Mouse (Mus musculus) right cerebral cortex, postnatal 4 days (tissue): ENCODE data around the gene Unc5b.
"Not testable (repeated sequence)": the region's sequence is repeated elsewhere in the genome, so short reads cannot be mapped to it uniquely, and the experiment has no call there.

Experiments
- DNase-seq: peaks from one replicate; pipeline ENCODE4 v3.0.0-alpha.2; 2022

Unc5b gene

DNA sequence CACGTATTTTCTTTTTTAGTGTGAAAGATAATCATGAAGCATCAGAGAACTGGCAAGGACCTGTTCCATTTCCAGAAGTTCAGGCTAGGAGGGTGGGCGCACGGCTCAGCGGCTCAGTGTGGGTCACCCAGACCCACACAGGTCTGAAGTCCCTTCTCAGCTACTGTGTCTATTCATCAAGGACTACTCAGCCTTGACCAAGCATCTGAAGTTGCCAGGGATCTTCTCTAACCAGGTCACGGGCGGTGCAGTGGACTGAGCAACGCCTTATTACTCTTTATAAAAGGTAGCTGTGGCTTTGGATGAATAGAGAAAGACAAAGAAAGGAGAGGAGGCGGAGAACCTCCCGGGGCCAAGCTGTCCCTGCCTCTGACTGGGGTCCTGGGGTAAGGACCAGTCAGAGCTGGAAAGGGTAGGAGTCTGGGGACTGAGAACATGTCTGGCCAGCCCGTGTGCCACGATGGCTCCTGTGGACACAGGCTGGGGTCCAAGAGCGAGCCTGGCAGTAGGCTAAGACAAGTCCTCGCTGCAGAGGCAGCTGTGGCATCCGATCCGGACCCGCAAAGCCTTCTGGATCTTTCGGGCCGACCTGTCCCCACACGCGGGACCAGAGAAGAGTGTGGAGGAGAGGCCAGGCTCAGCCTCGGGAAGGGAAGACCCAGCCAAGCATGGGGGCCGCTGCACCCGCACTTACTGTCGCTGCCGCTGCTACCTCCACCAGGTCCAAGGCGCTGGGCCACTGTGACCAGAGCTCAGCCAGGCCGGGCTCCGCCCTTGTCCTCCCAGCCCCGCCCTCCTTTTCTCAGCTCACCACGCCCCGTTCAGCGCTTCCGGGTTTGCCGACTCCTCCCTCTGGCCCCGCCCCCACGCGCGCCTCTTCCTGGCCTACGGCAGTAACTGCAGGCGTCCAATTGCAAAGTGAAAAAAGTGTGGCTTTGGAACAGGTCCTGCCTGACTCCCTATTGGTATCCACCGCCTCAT lies 79.1 kb downstream of the Unc5b start, which contains the start of gene Slc29a3:
TSS of gene Slc29a3 (minus strand) at position 755 of the 981 bp plus-strand sequence.
- peak; percentile 96 for DNase-seq

DNA sequence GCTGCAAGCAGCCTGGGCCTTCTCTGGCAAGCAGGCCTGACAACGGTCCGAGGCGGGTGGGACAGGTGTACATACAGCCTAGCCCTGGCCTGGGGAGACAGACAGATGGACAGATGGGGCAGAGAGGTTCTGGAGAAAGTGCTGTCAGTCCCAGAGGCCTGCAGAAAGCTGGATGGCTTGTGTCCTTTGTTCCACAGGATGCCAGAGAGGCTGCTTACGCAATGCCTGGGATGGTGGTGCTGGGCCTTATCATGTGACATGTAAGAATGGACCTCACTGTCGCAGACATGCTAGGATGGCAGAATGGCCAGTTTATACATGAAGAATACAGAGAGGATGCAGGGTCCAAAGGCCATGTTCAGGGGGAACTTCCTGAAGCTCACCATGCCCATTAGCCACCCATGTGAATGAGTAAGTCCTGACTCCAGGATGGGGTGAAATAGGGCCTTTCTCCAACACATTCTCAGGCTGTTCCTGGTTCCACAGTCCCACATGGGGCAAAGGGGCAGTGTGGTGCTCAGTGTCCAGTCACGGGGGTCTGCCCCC lies 83.6 kb downstream of the Unc5b start:
- DNase-seq, result no peak

DNA sequence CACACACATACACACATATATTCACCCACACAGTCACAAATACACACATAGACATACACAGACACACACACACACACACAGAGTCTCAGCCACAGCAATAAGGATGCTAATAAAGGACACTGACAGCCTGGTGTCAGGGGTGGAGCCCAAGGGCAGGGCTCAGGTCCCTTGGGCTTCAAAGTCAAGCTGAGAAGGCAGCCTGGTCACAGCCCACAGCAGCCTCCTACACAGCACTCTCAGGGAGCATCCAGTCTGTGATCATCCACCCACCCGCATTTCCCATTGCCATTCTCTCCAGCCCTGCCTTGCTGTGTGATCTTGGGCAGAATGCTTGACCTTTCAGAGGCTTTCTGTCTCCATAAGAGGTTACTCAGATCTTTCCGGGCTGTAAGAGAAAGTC lies 84.9 kb downstream of the Unc5b start:
- no peak for DNase-seq

DNA sequence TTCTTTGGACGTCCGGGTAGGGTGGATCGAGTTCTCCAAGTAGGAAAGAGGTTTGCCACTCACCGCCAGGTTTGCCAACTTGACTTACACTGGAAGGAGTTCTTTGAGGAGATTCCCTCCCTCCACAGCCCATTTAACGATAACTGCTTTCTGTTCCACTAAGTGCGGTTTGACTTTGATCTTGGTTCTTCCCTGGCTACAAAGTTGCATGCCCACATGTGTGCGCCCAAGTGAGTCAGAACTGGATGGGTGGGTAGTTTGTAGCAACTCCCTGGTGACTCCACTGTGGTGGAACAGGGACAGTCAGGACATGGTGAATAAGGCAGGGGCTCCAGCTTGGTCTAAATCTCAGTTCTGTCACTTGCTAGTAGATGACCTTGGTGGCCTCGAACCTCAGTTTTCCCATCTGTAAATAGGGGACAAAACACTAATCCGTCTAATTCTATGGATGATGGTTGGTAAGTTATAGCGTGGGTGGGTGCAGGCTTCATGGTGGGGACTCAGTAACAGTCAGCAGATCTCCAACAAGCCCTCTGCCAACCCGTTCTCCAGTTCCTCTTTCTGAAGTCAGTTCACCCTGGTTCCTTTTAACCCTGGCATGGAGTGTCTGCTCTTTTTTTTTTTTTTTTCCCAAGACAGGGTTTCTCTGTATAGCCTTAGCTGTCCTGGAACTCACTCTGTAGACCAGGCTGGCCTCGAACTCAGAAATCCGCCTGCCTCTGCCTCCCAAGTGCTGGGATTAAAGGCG lies 86.7 kb downstream of the Unc5b start:
- no peak for DNase-seq

DNA sequence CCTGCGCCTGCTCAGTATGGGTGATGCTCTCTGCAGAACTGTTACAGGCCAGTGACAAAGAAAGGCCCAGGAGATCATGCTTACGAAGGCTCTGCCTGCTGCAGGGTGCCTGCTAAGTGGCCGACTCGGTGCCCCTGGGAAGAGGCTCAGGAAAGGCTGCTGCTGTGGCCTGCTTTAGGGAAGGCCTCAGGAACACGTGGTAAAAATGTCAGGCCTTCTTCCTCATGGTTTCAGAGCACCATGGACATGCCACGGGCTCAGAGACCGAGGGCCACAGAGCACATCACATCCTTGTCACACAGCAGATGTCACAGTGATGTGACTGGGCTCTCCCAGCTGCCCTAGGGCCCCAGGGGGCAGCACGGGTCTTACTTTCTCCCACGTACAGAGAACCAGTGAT lies 87.7 kb downstream of the Unc5b start:
- no peak for DNase-seq

DNA sequence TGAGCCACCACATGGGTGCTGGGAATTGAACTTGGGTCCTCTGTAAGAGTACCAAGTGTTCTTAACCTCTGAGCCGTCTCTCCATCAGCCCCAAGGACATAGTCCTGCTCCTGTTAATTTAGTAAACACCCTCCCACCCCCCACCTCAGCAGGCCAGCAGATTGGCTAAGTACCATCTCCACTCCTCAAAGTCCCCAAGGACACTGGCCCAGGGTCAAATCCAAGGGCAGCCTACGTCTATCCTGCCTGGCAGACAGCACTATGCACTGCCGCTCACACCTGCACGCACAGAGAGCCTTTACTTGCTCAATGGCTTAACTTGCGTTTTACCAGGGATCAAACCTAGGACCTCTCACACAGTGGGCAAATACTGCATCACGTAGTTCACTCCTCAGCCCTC lies 88.4 kb downstream of the Unc5b start:
- DNase-seq, result no peak

DNA sequence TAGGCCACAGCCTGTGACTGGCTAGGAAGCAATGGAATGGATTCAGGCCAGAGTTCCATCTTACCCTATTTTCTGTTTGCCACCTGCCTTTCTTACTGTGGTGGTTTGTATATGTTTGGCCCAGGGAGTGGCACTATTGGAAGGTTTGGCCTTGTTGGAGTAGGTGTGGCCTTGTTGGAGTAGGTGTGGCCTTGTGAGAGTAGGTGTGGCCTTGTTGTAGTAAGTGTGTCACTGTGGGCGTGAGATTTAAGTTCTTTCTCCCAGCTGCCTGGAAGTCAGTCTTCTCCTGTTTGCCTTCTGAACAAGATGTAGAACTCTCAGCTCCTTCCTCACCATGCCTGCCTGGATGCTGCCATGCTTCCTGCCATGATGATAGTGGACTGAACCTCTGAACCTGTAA lies 89.1 kb downstream of the Unc5b start:
- not testable (repeated sequence) for DNase-seq

DNA sequence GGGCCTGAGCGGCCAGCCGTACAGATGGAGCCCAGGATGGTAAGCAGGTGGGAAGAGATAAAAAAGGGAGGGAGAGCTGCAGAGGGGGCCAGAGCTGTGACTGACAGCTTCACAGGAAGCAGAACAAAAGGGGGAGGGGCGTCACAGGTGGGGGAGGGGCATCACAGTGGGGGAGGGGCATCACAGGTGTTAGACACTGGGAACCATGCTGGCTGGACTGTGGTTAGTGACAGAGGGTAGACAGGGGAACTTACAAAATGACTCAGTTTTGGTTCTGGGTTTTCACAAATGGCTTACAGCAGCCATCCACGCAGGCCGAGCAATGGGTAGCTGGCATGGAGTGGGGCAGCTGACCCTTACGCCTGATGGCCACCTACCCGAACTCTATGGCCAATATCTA lies 89.9 kb downstream of the Unc5b start:
- no peak for DNase-seq

DNA sequence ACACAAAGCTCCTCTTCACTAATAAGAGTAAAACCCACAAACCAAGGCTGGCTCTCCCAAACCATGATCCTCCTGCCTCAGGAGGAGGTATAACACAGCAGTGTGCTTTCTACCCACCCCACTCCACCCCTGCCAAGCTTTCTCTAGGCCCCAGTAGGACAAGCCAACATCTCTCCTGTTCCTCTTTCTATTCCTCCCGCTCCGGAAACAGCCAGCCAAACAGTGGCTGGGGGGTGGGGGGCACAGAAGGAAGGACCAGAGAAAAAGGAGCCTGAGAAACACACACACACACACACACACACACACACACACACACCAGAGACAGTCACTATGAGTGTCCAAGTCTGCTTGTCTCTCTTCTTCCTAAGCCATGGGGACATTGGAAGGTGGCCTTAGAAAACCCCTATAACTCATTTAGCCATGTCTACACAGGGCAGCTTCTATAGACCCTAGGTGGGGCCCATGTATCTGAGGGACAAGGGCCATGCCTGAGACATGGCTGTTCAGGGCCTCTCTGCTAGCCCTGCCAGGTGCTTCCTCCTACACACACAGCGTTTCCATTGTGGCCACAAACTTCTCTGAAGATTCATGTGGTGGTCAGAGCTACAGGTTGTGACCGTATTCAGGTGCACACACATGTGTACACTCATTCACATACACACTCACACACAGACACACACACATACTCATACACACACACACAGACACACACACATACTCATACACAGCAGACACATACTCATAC lies 91.6 kb downstream of the Unc5b start:
- DNase-seq, result no peak

DNA sequence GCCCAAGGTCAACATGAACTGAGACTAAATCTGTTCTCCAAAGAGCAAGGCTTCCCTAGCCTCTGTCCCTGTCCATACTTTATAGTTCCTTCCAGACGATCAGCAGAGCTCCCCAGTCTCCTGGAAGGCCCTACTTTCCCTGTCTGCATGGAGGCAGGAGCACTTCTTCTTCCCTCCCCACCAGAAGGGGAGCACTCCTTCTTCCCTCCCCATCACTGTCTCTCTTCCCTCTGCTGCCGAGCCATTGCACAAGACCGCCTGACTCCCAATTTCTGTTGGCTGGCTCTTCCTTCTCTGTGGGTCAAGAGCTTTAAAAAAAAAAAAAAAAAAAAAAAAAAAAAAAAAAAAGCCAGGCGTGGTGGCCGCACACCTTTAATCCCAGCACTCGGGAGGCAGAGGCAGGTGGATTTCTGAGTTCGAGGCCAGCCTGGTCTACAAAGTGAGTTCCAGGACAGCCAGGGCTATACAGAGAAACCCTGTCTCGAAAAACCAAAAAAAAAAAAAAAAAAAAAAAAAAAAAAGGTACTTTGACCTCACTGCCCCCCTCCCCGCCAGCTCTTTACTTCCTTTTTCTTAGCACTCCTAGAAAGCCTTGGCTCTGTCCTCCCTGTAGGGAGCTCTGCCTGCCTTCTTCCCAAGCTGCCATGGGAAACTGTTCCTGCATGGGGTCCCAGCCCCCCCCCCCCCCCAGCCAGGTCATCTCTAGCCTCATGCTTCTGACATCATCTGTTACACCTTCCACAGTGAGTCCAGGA lies 93.3 kb downstream of the Unc5b start:
- DNase-seq, result no peak

DNA sequence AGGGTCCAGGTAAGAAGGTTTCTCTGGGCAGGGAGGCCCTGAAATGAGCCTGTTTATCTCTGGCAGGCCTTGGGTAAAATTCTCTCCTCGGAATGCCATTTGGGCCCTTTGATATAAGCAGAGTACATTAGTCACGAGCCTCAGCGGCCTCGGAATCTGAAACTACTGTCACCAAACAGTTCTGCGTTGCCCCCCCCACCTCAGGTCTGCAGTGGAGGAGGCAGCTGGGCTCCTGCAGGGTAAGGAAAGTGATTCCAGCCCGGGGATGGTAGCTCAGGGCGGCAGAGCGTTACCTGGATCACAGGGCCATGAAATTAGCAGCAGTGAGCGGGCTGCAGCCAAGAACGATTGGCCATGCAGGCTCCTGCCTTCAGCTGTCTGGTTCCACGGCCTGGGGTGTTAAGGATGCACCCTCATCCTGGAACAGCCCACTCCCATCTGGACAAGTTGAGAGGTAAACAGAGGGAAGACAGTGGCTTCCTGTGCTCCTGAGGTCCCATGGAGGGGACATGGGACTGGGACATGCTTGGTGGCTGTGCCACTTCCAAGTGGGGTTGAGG lies 94.1 kb downstream of the Unc5b start:
- DNase-seq, result no peak

DNA sequence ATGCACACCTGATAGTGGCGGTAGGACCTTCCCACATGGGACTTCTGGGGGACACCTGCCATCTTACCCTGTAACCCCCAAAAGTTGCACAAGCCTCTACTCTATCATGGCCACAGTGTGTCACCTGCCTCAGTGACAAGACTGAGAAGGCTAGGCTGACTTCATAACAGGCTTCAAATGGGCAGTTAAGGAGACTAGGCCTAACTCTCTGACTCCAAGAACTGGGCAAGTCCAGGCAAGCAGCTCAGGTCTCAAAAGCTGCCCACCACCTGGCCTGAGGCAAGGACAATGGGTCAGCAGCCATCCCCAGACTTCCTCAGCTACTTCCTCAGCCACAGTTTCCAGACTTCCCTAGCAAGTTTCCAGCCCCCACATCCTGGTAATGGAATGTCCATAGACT lies 95.6 kb downstream of the Unc5b start:
- no peak for DNase-seq

DNA sequence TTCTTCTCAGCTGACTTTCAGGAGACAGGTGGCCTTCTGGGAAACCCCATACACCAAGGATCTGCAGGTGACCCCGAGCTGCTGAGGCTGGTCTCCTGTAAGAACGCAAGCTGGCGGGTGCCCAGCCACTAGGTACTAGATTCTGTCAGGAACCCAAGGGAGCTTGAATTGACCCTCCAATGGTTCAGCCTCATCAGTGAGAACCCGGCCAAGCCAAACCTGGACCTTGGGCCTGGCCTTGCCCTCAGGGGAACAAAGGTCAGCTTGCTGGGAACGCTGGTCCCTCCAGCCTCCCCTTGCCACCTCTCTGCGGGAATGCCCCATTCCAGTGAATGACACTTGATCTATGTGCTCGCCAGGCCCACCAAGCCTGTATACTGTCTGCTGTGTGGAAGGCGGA lies 97.9 kb downstream of the Unc5b start:
- no peak for DNase-seq

DNA sequence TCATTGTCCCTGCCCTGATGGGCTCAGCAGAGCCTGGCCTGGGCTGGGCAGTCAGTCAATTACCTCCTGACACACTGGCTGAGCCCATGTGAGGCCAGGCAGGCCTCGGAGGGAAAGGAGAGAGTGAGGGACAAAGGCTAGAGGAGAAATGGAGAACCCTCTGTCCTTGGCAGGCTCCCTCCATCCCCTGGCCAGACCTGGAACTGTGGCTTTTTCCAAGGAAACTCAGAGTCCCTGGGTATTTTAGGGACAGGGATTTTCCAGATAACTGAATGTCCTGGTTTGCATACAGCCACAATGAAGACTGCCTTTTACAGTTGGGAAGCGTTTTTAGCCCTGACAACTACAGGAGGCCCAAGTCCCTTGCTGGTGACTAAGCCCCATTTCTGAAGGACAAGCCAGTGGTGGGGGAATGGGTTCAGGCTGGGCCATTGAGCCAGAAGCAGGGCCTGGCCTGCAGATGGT lies 99.0 kb downstream of the Unc5b start:
- no peak for DNase-seq

DNA sequence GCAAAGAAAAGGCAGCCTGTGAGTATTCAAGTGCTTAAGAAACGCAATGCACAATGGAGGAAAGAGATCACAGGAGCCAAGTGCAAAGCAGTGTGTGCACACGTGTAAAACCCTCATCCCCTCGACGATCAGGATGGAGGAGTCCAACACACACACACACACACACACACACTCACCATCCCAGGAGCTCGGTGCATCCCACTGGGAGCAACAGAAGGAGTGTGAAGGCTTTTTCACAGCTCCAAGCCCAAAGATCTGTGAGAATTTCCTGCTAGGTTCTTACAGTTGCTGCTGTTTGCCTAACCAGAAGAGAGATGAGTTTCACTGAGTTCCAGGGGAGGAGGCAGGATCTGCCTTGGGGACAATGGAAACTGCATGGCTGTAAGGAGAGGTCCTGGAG lies 99.6 kb downstream of the Unc5b start:
- no peak for DNase-seq

DNA sequence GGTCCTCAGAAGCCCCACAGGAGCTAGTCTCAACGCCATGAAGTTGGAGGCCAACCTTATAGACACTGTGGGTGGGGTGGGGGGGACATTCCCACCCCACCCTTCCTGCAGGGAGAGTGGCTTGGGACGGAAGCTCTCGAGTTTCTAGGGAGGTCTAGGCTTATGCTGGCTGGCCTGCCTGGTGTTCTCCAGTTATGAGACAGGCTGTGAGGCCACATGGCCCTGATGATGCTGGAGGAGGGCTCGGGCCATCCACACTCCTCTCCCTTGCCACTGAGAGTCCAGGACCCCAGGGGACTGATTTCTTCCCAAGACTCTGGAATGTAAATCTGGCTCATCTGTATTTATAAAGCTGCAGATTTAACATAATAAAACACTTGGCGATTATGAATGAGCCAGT lies 104.1 kb downstream of the Unc5b start:
- no peak for DNase-seq

DNA sequence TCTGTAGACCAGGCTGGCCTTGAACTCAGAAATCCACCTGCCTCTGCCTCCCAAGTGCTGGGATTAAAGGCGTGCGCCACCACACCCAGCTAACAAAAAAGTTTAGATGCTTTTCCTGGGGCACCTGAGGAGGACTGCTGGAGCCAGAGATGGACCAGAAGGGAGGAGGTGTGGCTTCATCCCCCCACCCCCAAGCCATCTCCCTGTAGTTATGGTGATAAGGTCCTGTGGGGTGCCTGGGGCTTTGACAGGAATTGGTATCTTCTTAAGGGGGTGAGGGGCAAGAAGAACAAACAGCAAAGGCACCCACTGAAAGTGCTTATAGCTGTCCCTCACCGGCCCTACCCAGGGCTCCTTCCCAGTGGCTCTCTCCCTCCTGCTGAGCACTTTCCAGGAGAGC lies 104.5 kb downstream of the Unc5b start:
- DNase-seq, result no peak

DNA sequence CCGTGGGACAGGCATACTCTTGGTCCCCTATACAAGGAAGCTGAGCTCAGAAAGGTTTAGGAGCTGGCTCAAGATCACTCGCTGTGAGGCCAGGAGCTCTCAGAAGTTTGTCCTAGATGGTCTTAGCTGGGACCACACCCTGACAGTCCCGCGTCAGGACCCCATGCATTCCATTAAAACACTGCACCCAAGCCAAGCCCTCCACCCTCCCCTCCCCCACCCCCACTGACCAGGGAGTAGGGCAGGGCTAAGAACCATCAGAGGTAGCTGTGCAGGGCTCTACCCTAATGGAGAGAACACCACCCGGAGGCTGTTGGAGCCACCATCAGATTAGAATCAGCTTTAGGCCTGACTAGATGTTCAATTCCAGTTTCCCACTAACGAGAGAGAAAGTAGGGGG lies 106.9 kb downstream of the Unc5b start:
- DNase-seq, result no peak

DNA sequence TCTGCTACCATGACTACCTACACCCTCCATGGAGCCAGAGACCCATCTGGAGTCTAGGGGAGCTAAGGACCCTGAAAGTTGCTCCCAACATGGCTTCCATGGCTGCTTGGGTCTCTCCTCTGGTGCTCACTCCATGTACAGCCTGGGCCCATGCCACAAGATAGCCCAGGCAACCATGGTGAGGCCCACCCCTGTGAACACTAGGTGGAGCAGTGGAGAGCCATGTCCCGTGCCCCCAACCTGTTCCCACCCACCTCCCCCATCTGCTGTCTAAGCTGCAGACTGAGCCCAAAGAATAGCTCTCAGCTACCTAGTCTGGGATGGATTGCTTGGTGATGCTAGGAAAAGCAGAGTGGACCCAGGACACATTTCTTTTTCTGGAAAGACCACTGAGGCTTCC lies 108.0 kb downstream of the Unc5b start:
- no peak for DNase-seq

DNA sequence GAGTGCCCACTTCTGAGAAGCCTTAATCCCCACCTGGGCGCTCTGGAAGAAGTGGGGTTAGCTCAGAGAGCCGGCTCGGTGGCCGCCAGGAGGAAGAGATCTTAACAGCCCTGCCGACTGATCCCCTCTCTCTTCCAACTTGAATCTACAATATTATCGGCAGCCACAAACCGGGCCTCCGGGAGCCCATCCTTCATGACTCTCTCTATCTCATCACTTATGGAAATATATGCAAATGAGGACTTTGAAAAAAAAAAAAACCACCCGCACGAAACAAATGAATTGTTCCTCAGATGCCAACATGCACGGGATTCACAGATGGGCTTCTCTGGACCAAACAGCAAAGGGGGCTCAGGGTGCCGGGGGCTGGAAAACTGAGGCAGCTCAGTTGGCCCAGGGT lies 109.7 kb downstream of the Unc5b start:
- DNase-seq, result no peak

DNA sequence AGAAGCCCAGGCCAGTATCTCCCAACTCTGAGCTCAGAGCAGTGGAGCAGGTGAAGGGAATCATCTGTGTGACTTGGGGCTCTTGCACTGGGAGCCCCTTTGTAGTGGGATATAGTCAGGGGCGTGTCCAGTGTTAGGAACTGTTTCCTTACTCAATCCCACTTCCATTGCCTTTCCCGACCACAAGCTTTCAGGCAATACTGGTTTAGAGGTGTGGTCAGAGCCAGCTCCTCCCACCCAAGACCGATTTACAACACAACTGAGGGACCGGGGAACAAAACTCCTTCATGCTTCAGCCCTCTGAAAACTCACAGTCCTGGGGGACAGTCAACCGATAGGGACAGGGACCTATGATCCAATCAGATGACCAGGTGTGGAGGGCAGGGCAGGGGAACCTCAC lies 110.9 kb downstream of the Unc5b start:
- DNase-seq, result no peak

DNA sequence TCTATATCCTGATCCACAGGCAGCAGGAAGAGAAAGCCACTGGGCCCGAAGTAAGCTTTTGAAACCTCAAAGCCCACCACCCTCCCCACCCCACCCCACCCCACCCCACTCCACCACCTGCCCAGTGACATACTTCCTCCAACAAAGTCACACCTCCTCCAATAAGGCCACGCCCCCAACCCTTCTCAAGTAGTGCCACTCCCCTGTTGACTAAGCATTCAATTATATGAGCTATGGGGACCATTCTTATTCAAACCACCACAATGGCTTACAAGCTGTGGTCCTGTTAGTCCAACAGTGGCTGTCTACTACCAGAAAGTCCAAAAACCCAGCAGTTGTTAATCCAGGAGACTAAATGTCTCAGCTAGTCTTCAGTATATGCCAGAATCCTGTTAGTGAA lies 112.9 kb downstream of the Unc5b start:
- DNase-seq, result no peak
